Mouse (Mus musculus) C2C12 (cell line): ENCODE measurements around the gene Ppard. TPM values are rescaled to one million over a fixed set of nuclear protein-coding genes. Genes with fewer than 3 reads are reported as not detected.

Experiments
- H3K27me3 ChIP-seq: one replicate; pipeline ENCODE4 v1.6.1; 2011; ENCODE audit not compliant: control insufficient read depth, insufficient read depth, insufficient read length
- H3K36me3 ChIP-seq: one replicate; pipeline ENCODE4 v1.6.1; 2011; ENCODE audit not compliant: control insufficient read depth, insufficient read depth
- H3K4me3 ChIP-seq: one replicate; pipeline ENCODE4 v1.5.1; 2011; ENCODE audit warnings: mild to moderate bottlenecking, control low read depth; ENCODE audit not compliant: poor library complexity, insufficient read depth, severe bottlenecking
- H3K79me2 ChIP-seq: one replicate; pipeline ENCODE4 v1.6.1; 2011; ENCODE audit not compliant: control insufficient read depth, insufficient read depth
- H3K79me3 ChIP-seq: one replicate; pipeline ENCODE4 v1.6.1; 2011; ENCODE audit warnings: low read depth, control low read depth
- H3ac ChIP-seq: one replicate; pipeline ENCODE3; 2011; ENCODE audit warnings: low read depth; ENCODE audit not compliant: control insufficient read depth, insufficient read length
- CEBPB ChIP-seq: IDR thresholded peaks from one replicate; pipeline ENCODE4 v1.6.1; 2011; ENCODE audit warnings: low read depth, mild to moderate bottlenecking, control low read depth, moderate library complexity
- CTCF ChIP-seq: IDR thresholded peaks from one replicate; pipeline ENCODE4 v1.5.1; 2011; ENCODE audit not compliant: control insufficient read depth, insufficient read depth, insufficient read length
- FOSL1 ChIP-seq: IDR thresholded peaks from one replicate; pipeline ENCODE4 v1.8.0; 2011; ENCODE audit warnings: mild to moderate bottlenecking, low read length; ENCODE audit not compliant: poor library complexity, insufficient read depth, severe bottlenecking
- MAX ChIP-seq: IDR thresholded peaks from one replicate; pipeline ENCODE4 v1.6.1; 2011; ENCODE audit warnings: mild to moderate bottlenecking, control low read depth
- MYOD1 ChIP-seq: IDR thresholded peaks from one replicate; pipeline ENCODE4 v1.6.1; 2011; ENCODE audit warnings: low read depth; ENCODE audit not compliant: control insufficient read depth, insufficient read length
- MYOG ChIP-seq: IDR thresholded peaks from one replicate; pipeline ENCODE4 v1.6.1; 2011; ENCODE audit not compliant: control insufficient read depth, insufficient read length; ENCODE audit errors: extremely low read depth
- USF1 ChIP-seq: IDR thresholded peaks from one replicate; pipeline ENCODE4 v1.6.1; 2011; ENCODE audit warnings: low read depth, mild to moderate bottlenecking, control low read depth, moderate library complexity
- polyA plus RNA-seq: library from polyadenylated mRNA; unstranded; fragments of >200 nt; fragmentation: generic; extraction: Trizol; gene quantifications from one replicate; pipeline ENCODE4 v1.2.1, GENCODE M21; 2012; ENCODE audit warnings: missing spikeins

Ppard gene
- polyA plus RNA-seq, 1 experiment: 24.7 TPM

DNA sequence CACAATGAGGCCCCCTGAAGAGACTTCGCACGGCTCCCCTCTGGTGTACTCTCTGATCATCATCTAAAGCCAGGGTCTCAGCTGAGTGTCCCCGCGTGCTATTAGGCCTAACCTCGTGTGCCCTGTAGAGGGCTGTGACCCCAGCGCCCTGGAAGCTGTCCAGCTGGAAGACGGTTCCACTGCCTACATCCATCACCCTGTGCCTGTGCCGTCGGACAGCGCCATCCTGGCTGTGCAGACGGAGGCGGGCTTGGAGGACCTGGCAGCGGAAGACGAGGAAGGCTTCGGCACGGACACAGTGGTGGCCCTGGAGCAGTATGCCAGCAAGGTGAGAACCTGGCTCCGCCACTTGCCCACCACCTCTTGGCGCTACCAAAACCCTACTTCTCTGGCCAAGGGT lies 34.9 kb upstream of the Ppard start:
- Histone ChIP-seq H3K27me3 (no peaks in the 10 kb centered on the region), H3ac (no peak overlapping the region), H3K79me2 (no peaks in the 10 kb centered on the region), H3K79me3 (no peaks in the 10 kb centered on the region), H3K36me3 (no peaks in the 10 kb centered on the region), H3K4me3 (no peak overlapping the region)
- TF ChIP-seq CEBPB (no peak), MYOD1 (no peak), MYOG (no peak), USF1 (no peak), FOSL1 (no peak), CTCF (no peak), MAX (no peak)

- Histone ChIP-seq H3K36me3 (no peaks in the 10 kb centered on the region), H3K79me2 (no peaks in the 10 kb centered on the region), H3ac (no peak overlapping the region), H3K79me3 (no peaks in the 10 kb centered on the region), H3K4me3 (no peak overlapping the region), H3K27me3 (no peaks in the 10 kb centered on the region)
- TF ChIP-seq MYOD1 (no peak), USF1 (no peak), CTCF (no peak), FOSL1 (no peak), CEBPB (no peak), MYOG (no peak), MAX (no peak)
These were observed 30.5 kb upstream of the Ppard start for GRCm38 (mm10) chr17:28201982-28202381.

GRCm38 (mm10) chr17:28204052-28204720 lies 28.3 kb upstream of the Ppard start:
- Histone ChIP-seq H3K27me3 (no peaks in the 10 kb centered on the region), H3K79me3 (no peaks in the 10 kb centered on the region), H3ac (no peak overlapping the region), H3K79me2 (no peaks in the 10 kb centered on the region), H3K36me3 (no peaks in the 10 kb centered on the region), H3K4me3 (no peak overlapping the region)
- TF ChIP-seq MYOG (no peak), MAX (peak; percentile 31), CEBPB (no peak), CTCF (peak; percentile 86), USF1 (no peak)

DNA sequence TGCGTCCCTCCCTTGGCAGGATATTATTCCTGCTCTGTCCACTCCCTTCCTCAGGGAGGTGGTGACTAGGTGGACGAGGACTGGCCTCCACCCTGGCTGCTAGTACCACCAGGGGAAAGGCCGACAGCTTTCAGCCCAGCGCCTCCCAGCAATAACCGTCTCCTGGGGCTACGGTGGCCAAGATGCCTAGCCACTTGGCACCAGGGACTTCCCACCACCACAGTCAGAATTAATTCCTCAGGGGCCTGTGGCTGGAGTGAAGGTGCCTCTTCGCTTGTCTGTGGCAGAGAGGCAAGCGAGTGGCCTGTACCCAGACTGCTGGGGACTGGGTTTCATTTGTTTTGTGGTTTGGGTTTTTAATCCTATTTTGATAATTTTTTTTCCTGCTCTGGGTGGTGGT lies 27.1 kb upstream of the Ppard start:
- Histone ChIP-seq H3K79me3 (no peaks in the 10 kb centered on the region), H3K4me3 (no peak overlapping the region), H3K36me3 (no peaks in the 10 kb centered on the region), H3ac (peak overlapping the region; percentile 13), H3K79me2 (no peaks in the 10 kb centered on the region), H3K27me3 (no peaks in the 10 kb centered on the region)
- TF ChIP-seq MYOD1 (no peak), MAX (no peak), USF1 (no peak), MYOG (no peak), CTCF (no peak), CEBPB (no peak), FOSL1 (no peak)

DNA sequence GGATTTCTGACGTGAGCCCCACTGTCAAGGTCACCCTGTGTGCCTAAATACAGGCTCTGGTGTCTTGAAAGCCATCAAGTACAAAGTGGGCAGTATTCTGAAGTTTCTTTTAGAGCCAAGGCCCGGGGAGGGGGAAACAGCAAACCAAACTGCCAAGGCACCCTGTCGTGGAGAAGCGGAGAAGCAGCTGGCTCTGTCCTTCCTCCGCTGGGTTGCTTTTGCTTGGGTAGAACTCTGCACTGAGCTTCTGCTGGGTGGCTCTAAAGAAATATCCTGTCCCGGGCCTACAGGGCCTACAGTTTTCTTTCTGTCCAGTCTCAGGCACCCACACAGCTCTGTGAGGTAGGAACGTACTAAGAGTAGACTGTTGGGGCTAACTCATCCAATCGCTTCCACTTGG lies 25.4 kb upstream of the Ppard start:
- Histone ChIP-seq H3K4me3 (no peak overlapping the region), H3K79me2 (no peaks in the 10 kb centered on the region), H3ac (no peak overlapping the region), H3K36me3 (no peaks in the 10 kb centered on the region), H3K79me3 (no peaks in the 10 kb centered on the region), H3K27me3 (no peaks in the 10 kb centered on the region)
- TF ChIP-seq CEBPB (no peak), USF1 (no peak)

DNA sequence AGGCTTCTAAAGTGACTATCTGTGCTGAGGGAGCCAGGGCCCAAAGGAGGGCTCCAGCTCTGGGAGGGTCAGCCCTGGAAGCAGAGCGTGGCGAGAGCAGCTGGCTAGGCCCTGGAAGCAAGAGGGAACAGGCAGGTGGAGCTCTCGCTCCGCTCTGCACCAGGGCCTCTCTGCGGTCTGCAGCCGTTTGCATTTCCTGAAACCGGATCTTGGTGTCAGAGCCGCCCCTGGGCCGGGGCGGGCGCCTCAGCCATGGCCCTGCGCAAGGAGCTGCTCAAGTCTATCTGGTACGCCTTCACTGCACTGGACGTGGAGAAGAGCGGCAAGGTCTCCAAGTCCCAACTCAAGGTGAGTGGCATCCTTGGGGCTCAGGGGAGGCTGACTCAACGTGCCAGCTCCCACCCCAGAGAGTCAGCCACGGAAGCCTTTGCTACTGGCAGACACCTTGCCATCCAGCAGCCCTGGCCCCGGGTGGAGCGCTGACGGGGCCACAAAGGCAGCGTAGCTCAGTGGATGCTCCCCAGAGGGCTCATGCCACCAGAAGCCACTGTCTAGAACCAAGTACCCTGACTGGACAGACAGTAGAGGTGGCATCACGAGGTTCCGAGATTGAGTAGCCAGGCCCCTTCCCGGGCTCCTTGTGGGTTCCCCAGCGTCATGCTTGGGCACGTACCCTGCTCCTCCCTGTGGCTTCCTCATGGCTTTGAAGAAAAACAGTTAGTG lies 24.7 kb upstream of the Ppard start, which contains the start of gene Def6:
Gene Def6, plus strand, starts transcription at position 188 of the 723 bp plus-strand sequence.
- H3K79me2 ChIP-seq: no peaks in the 10 kb centered on the region
- H3K36me3 ChIP-seq: no peaks in the 10 kb centered on the region
- no peak within 1 kb of the TSS for H3K4me3 ChIP-seq
- H3ac ChIP-seq: peak within 1 kb of the TSS; percentile 47
- peak; percentile 78 for TF ChIP-seq CTCF
- no peak for TF ChIP-seq FOSL1
- TF ChIP-seq CEBPB: no peak
- TF ChIP-seq MAX: no peak
- TF ChIP-seq MYOG: no peak
- TF ChIP-seq MYOD1: peak; percentile 38
- no peak for TF ChIP-seq USF1
- no peaks in the 10 kb centered on the region for H3K79me3 ChIP-seq
- H3K27me3 ChIP-seq: no peaks in the 10 kb centered on the region
